Mouse (Mus musculus) heart, adult 2 months (tissue): ENCODE data around the gene Vps8. TPM values are rescaled to one million over a fixed set of nuclear protein-coding genes. Genes with fewer than 3 reads are reported as not detected.

ENCODE experiments used
- DNase-seq, 2 experiments: peaks; one replicate each; pipeline ENCODE4 v3.0.0; 2021
- H3K27ac ChIP-seq: fragments of 200-600 bp; 2 replicates; pipeline ENCODE4 v1.8.1; 2022
- H3K27me3 ChIP-seq: fragments of 200-500 bp; 2 replicates; pipeline ENCODE4 v1.6.1; 2012; ENCODE audit warnings: mild to moderate bottlenecking, low read length, inconsistent platforms, mixed read lengths; ENCODE audit not compliant: control insufficient read depth, insufficient read depth
- H3K36me3 ChIP-seq: fragments of 200-500 bp; 2 replicates; pipeline ENCODE4 v1.6.1; 2012; ENCODE audit warnings: low read length, inconsistent platforms; ENCODE audit not compliant: control insufficient read depth, insufficient read depth
- H3K4me1 ChIP-seq: fragments of 200-500 bp; 2 replicates; pipeline ENCODE4 v1.6.1; 2011; ENCODE audit warnings: low read length; ENCODE audit not compliant: control insufficient read depth, insufficient read depth
- H3K4me3 ChIP-seq: fragments of 200-600 bp; 2 replicates; pipeline ENCODE4 v1.8.1; 2022
- H3K79me2 ChIP-seq: fragments of 200-500 bp; replicated peaks from 2 replicates; pipeline ENCODE4 v1.6.1; 2012; ENCODE audit warnings: mild to moderate bottlenecking, inconsistent platforms, low read length, moderate library complexity, mixed read lengths; ENCODE audit not compliant: control insufficient read depth, insufficient read depth
- H3K9ac ChIP-seq: fragments of 200-500 bp; 2 replicates; pipeline ENCODE4 v1.6.1; 2012; ENCODE audit warnings: low read depth, mild to moderate bottlenecking, control low read depth, inconsistent platforms, low read length, mixed read lengths
- CTCF ChIP-seq: fragments of 200-600 bp; IDR thresholded peaks from 2 replicates; pipeline ENCODE4 v1.8.1; 2022; ENCODE audit warnings: antibody characterized with exemption, mild to moderate bottlenecking, moderate library complexity
- EP300 ChIP-seq: fragments of 200-500 bp; IDR thresholded peaks from 2 replicates; pipeline ENCODE4 v1.6.1; 2011; ENCODE audit warnings: low read depth, low read length, control low read depth; ENCODE audit not compliant: insufficient read depth
- POLR2A ChIP-seq: fragments of 200-500 bp; IDR thresholded peaks from 2 replicates; pipeline ENCODE4 v1.6.1; 2011; ENCODE audit warnings: mild to moderate bottlenecking, low read depth, low read length, control low read depth; ENCODE audit not compliant: insufficient read depth
- WGBS: fragments of 180-500 bp; shearing (Covaris S2); methylation state at CpG from one replicate; pipeline ENCODE4 v1.1.7; 2018; 5-methylcytosine and 5-hydroxymethylcytosine counted together
- intact Hi-C: fragments of 180-260 bp; cut with DNase I; formaldehyde crosslinking; loops from one replicate; pipeline ENCODE4 v1.15.1; 2025
- polyA plus RNA-seq: library from polyadenylated mRNA; depleted of rRNA; stranded (reverse); fragments of >200 nt; gene quantifications from 2 replicates; pipeline ENCODE4 v1.2.3, GENCODE M21; 2012
- total RNA-seq, 2 experiments: library from RNA; stranded (reverse); gene quantifications; 2 replicates each; pipeline ENCODE4 v1.2.3; 2021

Gene Vps8
- total and polyA plus RNA-seq, 3 experiments: 14.0 to 25.5 (median 24.1) TPM

GRCm38 (mm10) chr16:21645915-21646314 is 223.0 kb downstream of the Vps8 start:
- intact Hi-C loops: no loop called here
- TF ChIP-seq EP300 (no peak), CTCF (no peak), POLR2A (no peak)
- Histone ChIP-seq H3K36me3 (no peaks in the 10 kb centered on the region), H3K4me1 (peaks cover 34% of the 10 kb centered on the region), H3K27me3 (no peaks in the 10 kb centered on the region), H3K79me2 (no peaks in the 10 kb centered on the region), H3K9ac (no peak overlapping the region), H3K27ac (no peak overlapping the region), H3K4me3 (no peak overlapping the region)
- DNase-seq: peak in 1 of 2 experiments; percentile 54
- 43% methylated on average over 3 of the region's 3 CpGs for WGBS

GRCm38 (mm10) chr16:21646496-21646895 is 223.6 kb downstream of the Vps8 start:
- H3K9ac ChIP-seq: no peak overlapping the region
- no peak overlapping the region for H3K4me3 ChIP-seq
- peaks cover 28% of the 10 kb centered on the region for H3K4me1 ChIP-seq
- DNase-seq: no peak
- no peaks in the 10 kb centered on the region for H3K79me2 ChIP-seq
- H3K27me3 ChIP-seq: no peaks in the 10 kb centered on the region
- WGBS: 97% methylated on average over 3 of the region's 3 CpGs
- H3K36me3 ChIP-seq: no peaks in the 10 kb centered on the region
- intact Hi-C loops: no loop called here
- no peak overlapping the region for H3K27ac ChIP-seq
- TF ChIP-seq EP300 (no peak), POLR2A (no peak), CTCF (no peak)

GRCm38 (mm10) chr16:21648800-21649199 is 225.9 kb downstream of the Vps8 start:
- DNase-seq: no peak
- Histone ChIP-seq H3K4me1 (peaks cover 9% of the 10 kb centered on the region), H3K27me3 (no peaks in the 10 kb centered on the region), H3K4me3 (no peak overlapping the region), H3K9ac (no peak overlapping the region), H3K79me2 (no peaks in the 10 kb centered on the region), H3K27ac (no peak overlapping the region), H3K36me3 (no peaks in the 10 kb centered on the region)
- intact Hi-C loops: no loop called here
- 73% methylated on average over 4 of the region's 4 CpGs for WGBS
- TF ChIP-seq EP300 (no peak), CTCF (no peak), POLR2A (no peak)

- WGBS: 91% methylated on average over 3 of the region's 3 CpGs
- no peak overlapping the region for H3K9ac ChIP-seq
- intact Hi-C loops: no loop called here
- H3K27ac ChIP-seq: no peak overlapping the region
- 0 out of 2 replicates have a peak, but pooled peaks cover 2% of the 10 kb centered on the region for H3K36me3 ChIP-seq
- H3K4me3 ChIP-seq: no peak overlapping the region
- no peaks in the 10 kb centered on the region for H3K27me3 ChIP-seq
- no peak for TF ChIP-seq EP300
- no peak for TF ChIP-seq CTCF
- TF ChIP-seq POLR2A: no peak
- H3K79me2 ChIP-seq: no peaks in the 10 kb centered on the region
- no peak for DNase-seq
- peaks cover 9% of the 10 kb centered on the region; the same call in 1 of the 2 replicates for H3K4me1 ChIP-seq
These were observed 227.4 kb downstream of the Vps8 start for GRCm38 (mm10) chr16:21650289-21650688.

GRCm38 (mm10) chr16:21651161-21651560 is 228.2 kb downstream of the Vps8 start:
- intact Hi-C loops: no loop called here
- H3K4me3 ChIP-seq: no peak overlapping the region
- 93% methylated on average over 4 of the region's 4 CpGs for WGBS
- H3K4me1 ChIP-seq: peaks cover 11% of the 10 kb centered on the region
- H3K36me3 ChIP-seq: 0 out of 2 replicates have a peak, but pooled peaks cover 2% of the 10 kb centered on the region
- no peak overlapping the region for H3K27ac ChIP-seq
- no peak overlapping the region for H3K9ac ChIP-seq
- H3K79me2 ChIP-seq: no peaks in the 10 kb centered on the region
- no peaks in the 10 kb centered on the region for H3K27me3 ChIP-seq
- DNase-seq: no peak
- no peak for TF ChIP-seq EP300
- TF ChIP-seq CTCF: no peak
- TF ChIP-seq POLR2A: no peak

GRCm38 (mm10) chr16:21653151-21653550 is 230.2 kb downstream of the Vps8 start:
- intact Hi-C loops: no loop called here
- Histone ChIP-seq H3K9ac (no peak overlapping the region), H3K4me3 (no peak overlapping the region), H3K4me1 (peaks cover 11% of the 10 kb centered on the region), H3K79me2 (no peaks in the 10 kb centered on the region), H3K27ac (no peak overlapping the region), H3K27me3 (no peaks in the 10 kb centered on the region), H3K36me3 (0 out of 2 replicates have a peak, but pooled peaks cover 2% of the 10 kb centered on the region)
- 86% methylated on average over 15 of the region's 15 CpGs for WGBS
- no peak for TF ChIP-seq POLR2A
- no peak for TF ChIP-seq CTCF
- no peak for TF ChIP-seq EP300
- no peak for DNase-seq
